Mouse (Mus musculus) liver, adult 2 months (tissue): Measurements from ENCODE around the gene Ank.

Experiments
- CTCF ChIP-seq: fragments of 200-500 bp; IDR thresholded peaks from 2 replicates; pipeline ENCODE4 v1.5.1; 2011; ENCODE audit warnings: low read depth, low read length, control low read depth
- POLR2A ChIP-seq: fragments of 200-500 bp; IDR thresholded peaks from 2 replicates; pipeline ENCODE4 v1.6.1; 2011; ENCODE audit warnings: low read length, control low read depth; ENCODE audit not compliant: insufficient read depth; ENCODE audit errors: extremely low read depth

DNA sequence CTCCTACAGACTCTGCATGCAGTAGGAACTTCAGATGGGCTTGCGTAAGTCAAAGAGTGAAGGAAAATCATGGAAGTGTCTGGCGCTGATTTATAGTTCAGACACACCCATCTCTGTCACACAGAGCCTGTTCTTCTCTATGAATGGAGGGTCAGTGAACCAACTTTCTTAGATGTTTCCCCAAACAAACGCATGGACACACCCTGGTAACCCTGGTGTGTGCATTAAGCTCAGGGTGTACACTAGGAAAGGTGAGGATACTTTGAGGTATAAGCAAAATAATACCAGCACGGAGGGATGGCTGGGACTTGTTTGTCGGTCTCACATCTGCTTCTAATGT is 19.8 kb downstream of the Ank start:
- no peak for TF ChIP-seq POLR2A
- no peak for TF ChIP-seq CTCF
